ENCODE assay signal across 26 mouse cellular contexts in genomic region chr10:100716084-100716667, GRCm38 (mm10).
DNase-seq lines count a peak whose midpoint lies in the region; ATAC-seq lines count a peak whose summit lies in the region.
"Had no signal": no experiment of that assay in that cellular context is flagged by ENCODE, and none has a peak within 500 bp of the region (broad histone marks: within the 10 kb centered on the region; RNA-seq: fewer than 3 reads in every experiment).

No protein-coding gene starts in this region.

- no peak overlapping the region for H3K4me3 ChIP-seq in midbrain, embryonic 13.5 days (replicated peaks)
- no peak overlapping the region for H3K4me3 ChIP-seq in kidney, embryonic 15.5 days (replicated peaks)
- H3K4me3 ChIP-seq: forebrain, embryonic 10.5 days; forebrain, embryonic 13.5 days; heart, embryonic 13.5 days; hindbrain, embryonic 12.5 days; hindbrain, embryonic 15.5 days had no signal

- no peaks in the 10 kb centered on the region for H3K4me1 ChIP-seq in midbrain, embryonic 13.5 days (replicated peaks)
- no peaks in the 10 kb centered on the region for H3K4me1 ChIP-seq in kidney, embryonic 15.5 days
- H3K4me1 ChIP-seq: forebrain, embryonic 13.5 days had no signal

- no peak overlapping the region for H3K27ac ChIP-seq in midbrain, embryonic 13.5 days
- no peak overlapping the region for H3K27ac ChIP-seq in kidney, embryonic 15.5 days
- H3K27ac ChIP-seq: forebrain, embryonic 10.5 days; forebrain, embryonic 13.5 days; heart, embryonic 13.5 days; hindbrain, embryonic 12.5 days; hindbrain, embryonic 15.5 days had no signal

- peak; percentile 8 for DNase-seq in CD4-positive helper T cell, adult 2 months (ENCODE audit: low read depth, low spot score)
- no peak for DNase-seq in layer of hippocampus, postnatal 36 days
- DNase-seq: adrenal gland, adult 2 months; adrenal gland, postnatal 14 days; cerebellum, adult 11 months; cerebellum, adult 2 months; cerebellum, adult 9-11 months; cerebellum, postnatal 25 days; gastrocnemius, postnatal 10 days; gastrocnemius, postnatal 36 days; heart, adult 18-20 months; heart, postnatal 14 days; heart, postnatal 4 days had no signal

- H3K27me3 ChIP-seq in midbrain, embryonic 13.5 days: no peaks in the 10 kb centered on the region
- H3K27me3 ChIP-seq in kidney, embryonic 15.5 days: no peaks in the 10 kb centered on the region
- H3K27me3 ChIP-seq: CH12.LX; forebrain, embryonic 13.5 days; heart, embryonic 13.5 days; hindbrain, embryonic 12.5 days; hindbrain, embryonic 15.5 days had no signal

- 97% methylated on average over 7 of the region's 7 CpGs for WGBS in midbrain, embryonic 13.5 days
- WGBS in kidney, embryonic 15.5 days: 86% methylated on average over 7 of the region's 7 CpGs

- H3K36me3 ChIP-seq in midbrain, embryonic 13.5 days: no peaks in the 10 kb centered on the region
- H3K36me3 ChIP-seq in kidney, embryonic 15.5 days: no peaks in the 10 kb centered on the region
- H3K36me3 ChIP-seq: forebrain, embryonic 10.5 days; G1E; heart, embryonic 13.5 days; hindbrain, embryonic 12.5 days; hindbrain, embryonic 15.5 days had no signal

- ATAC-seq in common myeloid progenitor, adult 5-6 weeks (replicated peaks; ENCODE audit: low read depth, poor library complexity, severe bottlenecking): peak; percentile 93
- peak; percentile 57 for ATAC-seq in megakaryocyte-erythroid progenitor cell, adult 5-6 weeks (replicated peaks; ENCODE audit: low FRiP score, low TSS enrichment, poor library complexity, severe bottlenecking)
- ATAC-seq in midbrain, embryonic 13.5 days: no peak
- no peak for ATAC-seq in kidney, embryonic 15.5 days (replicated peaks; ENCODE audit: low FRiP score)
- ATAC-seq: forebrain, embryonic 13.5 days; forebrain, embryonic 16.5 days; Patski had no signal

- no peak overlapping the region for H3K9ac ChIP-seq in midbrain, embryonic 13.5 days (replicated peaks)
- no peak overlapping the region for H3K9ac ChIP-seq in kidney, embryonic 15.5 days
- H3K9ac ChIP-seq: forebrain, embryonic 13.5 days; heart, embryonic 13.5 days; hindbrain, embryonic 12.5 days; hindbrain, embryonic 15.5 days had no signal

- no peaks in the 10 kb centered on the region for H3K9me3 ChIP-seq in midbrain, embryonic 13.5 days
- H3K9me3 ChIP-seq in kidney, embryonic 15.5 days (replicated peaks): no peaks in the 10 kb centered on the region
- H3K9me3 ChIP-seq: forebrain, embryonic 10.5 days; forebrain, embryonic 13.5 days; G1E; heart, embryonic 13.5 days; hindbrain, embryonic 12.5 days; hindbrain, embryonic 15.5 days had no signal

- no peak overlapping the region for H3K4me2 ChIP-seq in midbrain, embryonic 13.5 days (replicated peaks)
- H3K4me2 ChIP-seq in kidney, embryonic 15.5 days: no peak overlapping the region
- H3K4me2 ChIP-seq: forebrain, embryonic 13.5 days; heart, embryonic 13.5 days; hindbrain, embryonic 12.5 days; hindbrain, embryonic 15.5 days had no signal

Comparison
In these comparisons a context has a peak if more than half of its experiments do, and no peak if none do; other contexts are left out.
1. ATAC-seq: peak in common myeloid progenitor, adult 5-6 weeks (single experiment) and megakaryocyte-erythroid progenitor cell, adult 5-6 weeks (single experiment); none in midbrain, embryonic 13.5 days (single experiment) and kidney, embryonic 15.5 days (single experiment).